Mouse (Mus musculus) heart, embryonic 13.5 days (tissue): ENCODE data around the gene Zmym3. TPM values are rescaled to one million over a fixed set of nuclear protein-coding genes. Genes with fewer than 3 reads are reported as not detected.
"Not testable (repeated sequence)": the region's sequence is repeated elsewhere in the genome, so short reads cannot be mapped to it uniquely, and the experiment has no call there.

Experiments used
- ATAC-seq: fragments of 200-750 bp; cut with Nextera tagmentation; 2 replicates; pipeline ENCODE4 v1.8.0; 2017; ENCODE audit warnings: moderate TSS enrichment; ENCODE audit not compliant: insufficient number of reproducible peaks, low FRiP score, low TSS enrichment; ENCODE audit errors: extremely low read depth
- H3K27ac ChIP-seq: fragments of 300-500 bp; sonication (generic); replicated peaks from 2 replicates; pipeline ENCODE4 v1.5.1; 2015; ENCODE audit warnings: moderate library complexity, mild to moderate bottlenecking, inconsistent platforms
- H3K27me3 ChIP-seq: fragments of 300-500 bp; sonication (generic); replicated peaks from 2 replicates; pipeline ENCODE4 v1.6.1; 2015; ENCODE audit warnings: mild to moderate bottlenecking, inconsistent platforms
- H3K36me3 ChIP-seq: fragments of 300-500 bp; sonication (generic); 2 replicates; pipeline ENCODE4 v1.6.1; 2015; ENCODE audit warnings: mild to moderate bottlenecking, inconsistent platforms
- H3K4me1 ChIP-seq: fragments of 300-500 bp; sonication (generic); 2 replicates; pipeline ENCODE4 v1.6.1; 2015; ENCODE audit warnings: inconsistent platforms
- H3K4me2 ChIP-seq: fragments of 300-500 bp; sonication (generic); 2 replicates; pipeline ENCODE4 v1.6.1; 2015; ENCODE audit warnings: inconsistent platforms, mild to moderate bottlenecking, moderate library complexity
- H3K4me3 ChIP-seq: fragments of 300-500 bp; sonication (generic); 2 replicates; pipeline ENCODE4 v1.5.1; 2015; ENCODE audit warnings: moderate library complexity, mild to moderate bottlenecking, inconsistent platforms
- H3K9ac ChIP-seq: fragments of 300-500 bp; sonication (generic); 2 replicates; pipeline ENCODE4 v1.6.1; 2015; ENCODE audit warnings: inconsistent platforms, mild to moderate bottlenecking, moderate library complexity
- H3K9me3 ChIP-seq: fragments of 300-500 bp; sonication (generic); 2 replicates; pipeline ENCODE4 v1.6.1; 2016; ENCODE audit warnings: inconsistent platforms
- WGBS: fragments of 180-500 bp; shearing (Covaris S2); methylation state at CpG from one replicate; pipeline ENCODE4 v1.1.7; 2015; ENCODE audit warnings: mixed read lengths; 5-methylcytosine and 5-hydroxymethylcytosine counted together
- polyA plus RNA-seq: library from polyadenylated mRNA; unstranded; fragments of >200 nt; fragmentation: Nextera tagmentation; extraction: Ambion mirVana; gene quantifications from 2 replicates; pipeline ENCODE4 v1.2.1, GENCODE M21; 2015

Gene Zmym3
- polyA plus RNA-seq, 1 experiment from 2014 or later: 29.8 TPM

- H3K9ac ChIP-seq: no peak overlapping the region
- WGBS: 72% methylated on average over 5 of the region's 5 CpGs
- peaks cover 31% of the 10 kb centered on the region for H3K27me3 ChIP-seq
- no peak overlapping the region for H3K27ac ChIP-seq
- ATAC-seq: no peak
- 0 out of 2 replicates have a peak, but pooled peaks cover 7% of the 10 kb centered on the region for H3K4me1 ChIP-seq
- H3K36me3 ChIP-seq: no peaks in the 10 kb centered on the region
- no peak overlapping the region for H3K4me3 ChIP-seq
- no peaks in the 10 kb centered on the region for H3K9me3 ChIP-seq
- H3K4me2 ChIP-seq: no peak overlapping the region
These were observed 47.7 kb downstream of the Zmym3 start for GRCm38 (mm10) chrX:101372946-101373345.

GRCm38 (mm10) chrX:101370573-101370972 lies 50.1 kb downstream of the Zmym3 start:
- H3K4me2 ChIP-seq: no peak overlapping the region
- H3K36me3 ChIP-seq: no peaks in the 10 kb centered on the region
- H3K4me1 ChIP-seq: 0 out of 2 replicates have a peak, but pooled peaks cover 3% of the 10 kb centered on the region
- H3K9ac ChIP-seq: no peak overlapping the region
- no peak overlapping the region for H3K4me3 ChIP-seq
- no peak for ATAC-seq
- WGBS: 78% methylated on average over 3 of the region's 3 CpGs
- peaks cover 18% of the 10 kb centered on the region; the same call in 1 of the 2 replicates for H3K27me3 ChIP-seq
- H3K9me3 ChIP-seq: no peaks in the 10 kb centered on the region
- no peak overlapping the region for H3K27ac ChIP-seq

- H3K36me3 ChIP-seq: no peaks in the 10 kb centered on the region
- H3K27me3 ChIP-seq: peaks cover 13% of the 10 kb centered on the region; the same call in 1 of the 2 replicates
- no peak for ATAC-seq
- no peaks in the 10 kb centered on the region for H3K9me3 ChIP-seq
- 39% methylated on average over 7 of the region's 7 CpGs for WGBS
- no peak overlapping the region for H3K4me2 ChIP-seq
- no peak overlapping the region for H3K4me3 ChIP-seq
- no peaks in the 10 kb centered on the region for H3K4me1 ChIP-seq
- no peak overlapping the region for H3K27ac ChIP-seq
- no peak overlapping the region for H3K9ac ChIP-seq
These were observed 51.6 kb downstream of the Zmym3 start for GRCm38 (mm10) chrX:101369001-101369400.

GRCm38 (mm10) chrX:101358902-101359301 lies 61.7 kb downstream of the Zmym3 start:
- not testable (repeated sequence) for H3K36me3 ChIP-seq, H3K27me3 ChIP-seq, H3K4me1 ChIP-seq, H3K27ac ChIP-seq, H3K9me3 ChIP-seq, H3K4me2 ChIP-seq, H3K9ac ChIP-seq, H3K4me3 ChIP-seq, ATAC-seq
- WGBS: 45% methylated on average over 3 of the region's 4 CpGs

Other genes starting within 250 kb of the Zmym3 start
- 41.2 and 42.5 TPM in 2 replicates for gene Snx12, start 198.3 kb downstream of the Zmym3 start, polyA plus RNA-seq
- 1.4 and 1.7 TPM in 2 replicates for gene Foxo4, start 166.3 kb downstream of the Zmym3 start, polyA plus RNA-seq
- not detected in 2 replicates for gene Gm614, start 156.9 kb downstream of the Zmym3 start, polyA plus RNA-seq
- gene Il2rg, start 152.6 kb downstream of the Zmym3 start, polyA plus RNA-seq: 14.9 and 15.8 TPM in 2 replicates
- not detected in 2 replicates for gene Gm20489, start 151.8 kb downstream of the Zmym3 start, polyA plus RNA-seq
- 19.9 and 21.6 TPM in 2 replicates for gene Med12, start 146.8 kb downstream of the Zmym3 start, polyA plus RNA-seq
- 2.0 and 2.5 TPM in 2 replicates for gene Nlgn3, start 121.7 kb downstream of the Zmym3 start, polyA plus RNA-seq
- gene Gjb1, start 44.5 kb downstream of the Zmym3 start, polyA plus RNA-seq: 0.39 and 2.0 TPM in 2 replicates
- gene Nono, start 8.5 kb upstream of the Zmym3 start, polyA plus RNA-seq: 236 and 258 TPM in 2 replicates
- 49.5 and 56.2 TPM in 2 replicates for gene Itgb1bp2, start 28.2 kb upstream of the Zmym3 start, polyA plus RNA-seq
- gene Taf1, start 111.9 kb upstream of the Zmym3 start, polyA plus RNA-seq: 6.5 and 7.1 TPM in 2 replicates
- 85.4 and 90.5 TPM in 2 replicates for gene Ogt, start 219.2 kb upstream of the Zmym3 start, polyA plus RNA-seq